Mouse (Mus musculus): ENCODE results near the gene Myd88.

DNA sequence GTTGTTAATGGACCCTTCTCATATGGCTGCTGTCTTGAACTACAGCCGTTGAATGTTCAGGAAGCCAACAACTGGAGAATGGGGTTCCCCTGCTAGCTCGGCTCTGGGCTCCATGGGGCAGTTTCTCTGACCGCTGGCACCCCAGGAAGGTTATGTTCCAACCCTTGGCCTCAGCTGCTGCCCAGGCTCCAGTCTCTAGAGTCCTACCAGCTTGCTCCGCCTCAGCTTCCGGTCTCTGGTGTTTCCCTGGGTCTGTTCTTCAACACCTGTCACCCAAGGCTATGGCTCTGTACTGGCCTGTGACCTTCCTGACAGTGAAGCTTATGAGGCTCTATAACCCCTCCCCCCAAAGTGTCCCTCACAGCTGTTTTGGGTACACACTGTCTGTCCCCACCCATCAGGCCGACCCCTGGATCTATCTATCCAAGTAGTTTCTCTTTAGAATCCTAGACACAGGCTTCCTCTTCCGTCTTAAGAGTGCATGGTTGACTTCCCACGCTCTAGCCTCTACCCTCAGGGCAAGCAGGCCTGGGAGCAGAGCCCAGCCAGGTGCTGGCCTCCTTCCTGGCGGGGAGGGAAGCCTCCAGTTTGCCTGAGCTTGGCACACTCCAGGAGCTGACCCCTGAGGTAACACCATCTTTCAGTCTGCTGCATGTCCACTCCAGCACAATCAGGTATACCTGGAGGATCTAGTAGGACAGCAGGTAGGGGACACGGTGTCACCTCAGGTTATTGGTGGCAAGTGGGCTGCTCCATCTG lies 9.9 kb upstream of the Myd88 start:
- TF ChIP-seq CTCF (IDR thresholded peaks at IDR 0.05), result no peak
- no peak for TF ChIP-seq EP300 (IDR thresholded peaks at IDR 0.05)

Measured in lung, postnatal 0 days (tissue).